In the genomic region with DNA sequence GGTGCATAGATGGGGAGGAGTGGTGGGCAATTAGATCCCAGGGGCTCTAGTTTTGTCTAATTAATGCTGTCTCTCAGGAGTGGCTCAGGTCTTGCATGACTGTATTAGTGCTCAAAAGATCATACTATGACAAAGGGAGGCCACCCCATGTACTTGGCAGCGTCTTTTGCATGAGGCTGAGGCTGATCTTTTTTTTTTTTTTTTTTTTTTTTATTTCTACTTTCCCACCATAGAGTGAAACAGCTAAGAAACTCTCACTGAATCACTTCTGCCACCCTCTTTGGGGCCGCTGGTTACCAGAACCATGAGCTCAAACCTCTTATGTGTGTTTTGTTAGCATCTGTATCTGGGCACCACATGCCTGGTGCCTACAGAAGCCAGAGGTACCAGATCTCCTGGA, we compare ENCODE assay signal across 17 mouse cellular contexts.
"Had no signal": no experiment of that assay in that cellular context is flagged by ENCODE, and none has a peak within 500 bp of the region (broad histone marks: within the 10 kb centered on the region; RNA-seq: fewer than 3 reads in every experiment).

No protein-coding gene starts in this region.

- H3K9ac ChIP-seq: lung, embryonic 14.5 days; midbrain, embryonic 12.5 days; neural tube, embryonic 13.5 days; neural tube, embryonic 15.5 days had no signal

- H3K36me3 ChIP-seq: midbrain, embryonic 10.5 days; midbrain, embryonic 12.5 days; neural tube, embryonic 13.5 days; neural tube, embryonic 15.5 days had no signal

- DNase-seq: lung, adult 18-20 months; lung, embryonic 14.5 days; lung, postnatal 10 days; lung, postnatal 4 days; midbrain, embryonic 14.5 days; retina, postnatal 1 day; right cerebral cortex, adult 18-20 months; right cerebral cortex, postnatal 25 days; right cerebral cortex, postnatal 4 days; thymus, adult 18-20 months; thymus, postnatal 14 days; thymus, postnatal 36 days had no signal

- H3K27me3 ChIP-seq: midbrain, embryonic 12.5 days; neural tube, embryonic 13.5 days; neural tube, embryonic 15.5 days had no signal

- H3K4me1 ChIP-seq: midbrain, embryonic 10.5 days; midbrain, embryonic 12.5 days; neural tube, embryonic 13.5 days; neural tube, embryonic 15.5 days had no signal

- H3K27ac ChIP-seq: midbrain, embryonic 10.5 days; midbrain, embryonic 12.5 days; neural tube, embryonic 13.5 days; neural tube, embryonic 15.5 days had no signal

- H3K4me3 ChIP-seq: midbrain, embryonic 10.5 days; midbrain, embryonic 12.5 days; myocyte; neural tube, embryonic 13.5 days; neural tube, embryonic 15.5 days had no signal

- H3K4me2 ChIP-seq: lung, embryonic 14.5 days; midbrain, embryonic 12.5 days; neural tube, embryonic 13.5 days; neural tube, embryonic 15.5 days had no signal

- H3K9me3 ChIP-seq: midbrain, embryonic 10.5 days; midbrain, embryonic 12.5 days; neural tube, embryonic 13.5 days; neural tube, embryonic 15.5 days had no signal
